Mouse (Mus musculus): Measurements from ENCODE around the gene Eif3k. TPM values are rescaled to one million over a fixed set of nuclear protein-coding genes. Genes with fewer than 3 reads are reported as not detected.

Eif3k gene
- polyA plus RNA-seq, 1 experiment: 429 TPM

DNA sequence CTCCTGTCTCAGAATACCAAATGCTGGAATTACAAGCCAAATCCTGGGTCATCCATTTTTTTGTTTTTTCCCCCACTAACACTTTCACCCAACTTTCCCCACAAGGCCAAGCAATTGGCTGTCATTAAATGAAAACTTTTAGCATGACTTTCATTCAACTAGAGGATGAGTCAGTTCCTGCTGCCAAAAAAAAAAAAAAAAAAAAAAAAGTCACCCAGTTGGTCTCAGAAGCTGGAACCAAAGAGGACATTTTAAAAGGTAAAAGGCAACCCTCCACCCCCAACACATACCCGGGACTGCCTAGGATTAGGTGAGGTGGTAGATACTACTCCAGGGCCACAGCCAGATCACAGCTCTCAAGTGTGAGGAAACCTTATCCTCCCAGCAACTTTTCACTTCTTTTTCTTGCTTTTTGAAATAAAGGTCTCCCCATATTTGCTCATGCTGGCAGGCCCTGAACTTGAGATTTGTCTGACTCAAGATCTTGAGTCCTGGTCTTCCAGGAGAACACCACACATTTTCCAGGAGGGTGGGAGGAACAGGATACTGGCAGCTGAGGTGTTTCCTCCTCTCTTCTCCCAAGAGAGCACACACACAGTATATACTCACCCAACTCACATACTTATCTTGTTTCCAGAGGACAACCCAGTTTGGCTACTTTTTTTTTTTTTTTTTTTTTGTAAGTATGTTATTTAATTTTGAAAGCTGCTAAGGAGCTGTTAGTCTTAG is 23.5 kb downstream of the Eif3k start:
- no peaks in the 10 kb centered on the region for H3K27me3 ChIP-seq (ENCODE audit: control insufficient read depth, insufficient read depth, insufficient read length)
- no peak overlapping the region for H3K4me3 ChIP-seq (ENCODE audit: insufficient read depth, poor library complexity, severe bottlenecking)
- TF ChIP-seq MYOD1 (IDR thresholded peaks at IDR 0.05; ENCODE audit: control insufficient read depth, insufficient read length, low read depth): no peak
- TF ChIP-seq MYOG (IDR thresholded peaks at IDR 0.05; ENCODE audit: control insufficient read depth, extremely low read depth, insufficient read length): no peak
- TF ChIP-seq CEBPB (IDR thresholded peaks at IDR 0.05; ENCODE audit: low read depth): no peak
- TF ChIP-seq USF1 (IDR thresholded peaks at IDR 0.05; ENCODE audit: low read depth): no peak
- TF ChIP-seq CTCF (IDR thresholded peaks at IDR 0.05; ENCODE audit: control insufficient read depth, insufficient read depth, insufficient read length): no peak
- TF ChIP-seq MAX (IDR thresholded peaks at IDR 0.05): no peak
- TF ChIP-seq FOSL1 (IDR thresholded peaks at IDR 0.05; ENCODE audit: insufficient read depth, low read length, poor library complexity, severe bottlenecking): no peak

DNA sequence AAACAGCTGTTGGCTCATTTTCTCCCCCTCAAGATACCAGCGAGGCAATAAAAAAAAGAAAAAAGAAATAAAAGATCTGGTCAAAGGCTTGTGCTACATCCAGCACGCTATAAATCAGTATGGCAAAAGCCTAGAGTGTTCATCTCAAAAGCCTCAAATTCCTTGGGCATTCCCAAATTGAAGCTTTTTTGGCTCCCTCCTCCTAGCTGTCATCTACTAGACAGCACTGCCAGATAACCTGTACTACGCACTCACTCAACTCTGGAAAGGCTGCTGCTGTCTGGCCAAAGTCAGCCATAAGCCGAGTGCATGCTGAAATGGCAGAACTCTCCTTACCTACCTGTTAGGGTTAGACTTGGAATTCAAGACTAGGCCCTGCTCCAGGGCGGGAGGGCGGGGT is 24.4 kb downstream of the Eif3k start:
- no peak for TF ChIP-seq MAX (IDR thresholded peaks at IDR 0.05)
- no peak for TF ChIP-seq USF1 (IDR thresholded peaks at IDR 0.05; ENCODE audit: low read depth)
- TF ChIP-seq FOSL1 (IDR thresholded peaks at IDR 0.05; ENCODE audit: insufficient read depth, low read length, poor library complexity, severe bottlenecking): no peak
- no peak for TF ChIP-seq CTCF (IDR thresholded peaks at IDR 0.05; ENCODE audit: control insufficient read depth, insufficient read depth, insufficient read length)
- no peak for TF ChIP-seq MYOG (IDR thresholded peaks at IDR 0.05; ENCODE audit: control insufficient read depth, extremely low read depth, insufficient read length)
- no peak for TF ChIP-seq CEBPB (IDR thresholded peaks at IDR 0.05; ENCODE audit: low read depth)
- Histone ChIP-seq H3K4me3 (ENCODE audit: insufficient read depth, poor library complexity, severe bottlenecking) (no peak overlapping the region), H3K36me3 (ENCODE audit: control insufficient read depth, insufficient read depth) (peaks cover 20% of the 10 kb centered on the region), H3ac (ENCODE audit: control insufficient read depth, insufficient read length, low read depth) (no peak overlapping the region), H3K79me3 (ENCODE audit: low read depth) (peaks cover 84% of the 10 kb centered on the region), H3K79me2 (ENCODE audit: control insufficient read depth, insufficient read depth) (peaks cover 95% of the 10 kb centered on the region), H3K27me3 (ENCODE audit: control insufficient read depth, insufficient read depth, insufficient read length) (no peaks in the 10 kb centered on the region)

More for the DNA sequence above, 23.5 kb downstream of the Eif3k start:
- peaks cover 89% of the 10 kb centered on the region for H3K79me2 ChIP-seq (ENCODE audit: control insufficient read depth, insufficient read depth)
- peak overlapping the region; percentile 35 for H3ac ChIP-seq (ENCODE audit: control insufficient read depth, insufficient read length, low read depth)
- H3K36me3 ChIP-seq (ENCODE audit: control insufficient read depth, insufficient read depth): peaks cover 20% of the 10 kb centered on the region
- H3K79me3 ChIP-seq (ENCODE audit: low read depth): peaks cover 82% of the 10 kb centered on the region

DNA sequence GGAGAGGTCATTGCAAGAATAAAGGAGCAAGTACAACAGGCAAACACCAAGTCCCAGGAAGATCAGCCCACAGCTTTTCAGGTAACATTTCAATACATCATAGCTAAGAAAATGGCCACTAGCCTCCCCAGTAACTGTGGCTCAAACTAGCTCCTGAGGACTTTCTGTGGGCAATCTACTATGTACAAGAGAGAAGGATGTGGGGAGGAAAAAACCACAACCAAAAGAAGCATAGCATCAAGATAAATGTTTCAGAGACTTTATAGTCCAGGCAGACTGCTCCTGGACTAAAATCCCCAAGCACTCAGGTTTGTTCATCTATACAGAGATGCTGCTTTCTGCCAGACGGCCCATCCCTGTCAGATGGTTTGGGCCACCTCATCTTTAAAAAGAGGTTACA is 25.4 kb downstream of the Eif3k start:
- Histone ChIP-seq H3K79me2 (ENCODE audit: control insufficient read depth, insufficient read depth) (peaks cover 97% of the 10 kb centered on the region), H3K36me3 (ENCODE audit: control insufficient read depth, insufficient read depth) (peaks cover 24% of the 10 kb centered on the region), H3K4me3 (ENCODE audit: insufficient read depth, poor library complexity, severe bottlenecking) (no peak overlapping the region), H3K27me3 (ENCODE audit: control insufficient read depth, insufficient read depth, insufficient read length) (no peaks in the 10 kb centered on the region), H3ac (ENCODE audit: control insufficient read depth, insufficient read length, low read depth) (peak overlapping the region; percentile 40), H3K79me3 (ENCODE audit: low read depth) (peaks cover 87% of the 10 kb centered on the region)
- TF ChIP-seq CTCF (IDR thresholded peaks at IDR 0.05; ENCODE audit: control insufficient read depth, insufficient read depth, insufficient read length): no peak
- no peak for TF ChIP-seq USF1 (IDR thresholded peaks at IDR 0.05; ENCODE audit: low read depth)
- TF ChIP-seq FOSL1 (IDR thresholded peaks at IDR 0.05; ENCODE audit: insufficient read depth, low read length, poor library complexity, severe bottlenecking): no peak
- TF ChIP-seq MAX (IDR thresholded peaks at IDR 0.05): no peak
- TF ChIP-seq CEBPB (IDR thresholded peaks at IDR 0.05; ENCODE audit: low read depth): no peak
- no peak for TF ChIP-seq MYOG (IDR thresholded peaks at IDR 0.05; ENCODE audit: control insufficient read depth, extremely low read depth, insufficient read length)
- no peak for TF ChIP-seq MYOD1 (IDR thresholded peaks at IDR 0.05; ENCODE audit: control insufficient read depth, insufficient read length, low read depth)

DNA sequence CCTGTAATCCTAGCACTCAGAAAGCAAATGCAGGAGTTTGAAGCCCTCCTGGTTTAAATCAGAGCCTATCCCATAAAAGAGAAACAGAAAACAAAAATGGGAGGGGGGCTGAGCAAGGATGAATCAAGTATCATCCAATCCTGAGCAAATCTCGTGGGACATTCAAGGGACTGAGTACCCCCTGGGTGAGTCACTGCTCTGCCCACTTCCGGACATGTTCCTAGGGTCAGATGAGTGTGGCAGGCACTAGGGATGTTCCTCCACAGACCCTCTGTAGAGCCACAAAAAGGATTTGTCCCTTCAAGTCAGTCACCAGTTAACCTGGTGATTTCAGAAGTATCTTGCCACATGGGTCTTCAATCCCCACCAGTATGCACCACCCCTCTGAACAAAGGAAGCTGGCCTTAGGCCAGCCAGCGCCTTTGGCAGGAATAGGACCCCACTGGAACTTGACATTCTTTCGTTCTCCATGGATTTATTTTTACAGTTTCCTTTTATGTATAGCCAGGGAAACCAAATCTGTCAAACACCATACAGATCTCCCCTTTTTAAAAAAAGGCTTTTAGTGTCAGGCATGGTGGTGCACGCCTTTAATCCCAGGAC is 26.3 kb downstream of the Eif3k start:
- H3K27me3 ChIP-seq (ENCODE audit: control insufficient read depth, insufficient read depth, insufficient read length): no peaks in the 10 kb centered on the region
- TF ChIP-seq FOSL1 (IDR thresholded peaks at IDR 0.05; ENCODE audit: insufficient read depth, low read length, poor library complexity, severe bottlenecking) (peak; percentile 38), CTCF (IDR thresholded peaks at IDR 0.05; ENCODE audit: control insufficient read depth, insufficient read depth, insufficient read length) (no peak), MAX (IDR thresholded peaks at IDR 0.05) (no peak), USF1 (IDR thresholded peaks at IDR 0.05; ENCODE audit: low read depth) (no peak)
- no peak overlapping the region for H3K4me3 ChIP-seq (ENCODE audit: insufficient read depth, poor library complexity, severe bottlenecking)
- peak overlapping the region; percentile 26 for H3ac ChIP-seq (ENCODE audit: control insufficient read depth, insufficient read length, low read depth)
- H3K79me2 ChIP-seq (ENCODE audit: control insufficient read depth, insufficient read depth): peaks cover 97% of the 10 kb centered on the region
- H3K36me3 ChIP-seq (ENCODE audit: control insufficient read depth, insufficient read depth): peaks cover 32% of the 10 kb centered on the region
- H3K79me3 ChIP-seq (ENCODE audit: low read depth): peaks cover 87% of the 10 kb centered on the region

- H3K79me2 ChIP-seq (ENCODE audit: control insufficient read depth, insufficient read depth): peaks cover 97% of the 10 kb centered on the region
- H3K79me3 ChIP-seq (ENCODE audit: low read depth): peaks cover 87% of the 10 kb centered on the region
- TF ChIP-seq FOSL1 (IDR thresholded peaks at IDR 0.05; ENCODE audit: insufficient read depth, low read length, poor library complexity, severe bottlenecking) (no peak), CEBPB (IDR thresholded peaks at IDR 0.05; ENCODE audit: low read depth) (peak; percentile 75), CTCF (IDR thresholded peaks at IDR 0.05; ENCODE audit: control insufficient read depth, insufficient read depth, insufficient read length) (no peak), MAX (IDR thresholded peaks at IDR 0.05) (no peak), USF1 (IDR thresholded peaks at IDR 0.05; ENCODE audit: low read depth) (no peak)
- H3K27me3 ChIP-seq (ENCODE audit: control insufficient read depth, insufficient read depth, insufficient read length): no peaks in the 10 kb centered on the region
- no peak overlapping the region for H3ac ChIP-seq (ENCODE audit: control insufficient read depth, insufficient read length, low read depth)
- H3K36me3 ChIP-seq (ENCODE audit: control insufficient read depth, insufficient read depth): peaks cover 36% of the 10 kb centered on the region
- H3K4me3 ChIP-seq (ENCODE audit: insufficient read depth, poor library complexity, severe bottlenecking): no peak overlapping the region
These were observed 26.9 kb downstream of the Eif3k start for GRCm38 (mm10) chr7:28954773-28955172.

Data from C2C12 (cell line).